Mouse (Mus musculus): ENCODE data around the gene Esrrb.

Esrrb gene

DNA sequence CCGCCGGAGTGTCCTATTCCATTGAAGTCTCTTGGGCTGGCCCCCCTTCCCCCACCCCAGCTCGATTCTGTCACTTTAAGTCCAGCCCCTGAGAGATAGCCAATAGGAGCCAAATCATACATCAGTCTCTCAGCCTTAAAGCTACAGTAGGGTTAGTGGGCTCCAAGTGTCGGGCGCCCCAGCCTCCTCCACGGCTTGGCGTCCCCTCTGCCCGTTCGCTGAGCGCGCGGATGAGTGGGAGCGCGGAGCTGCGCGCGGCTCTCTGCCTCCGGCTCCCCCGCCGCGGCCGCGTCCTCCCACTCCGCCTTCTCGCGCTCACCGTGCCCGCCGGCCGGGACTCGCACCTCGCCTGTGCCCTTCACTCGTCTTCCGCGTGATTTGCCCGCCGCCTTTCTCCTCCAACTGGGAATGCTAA lies 60.6 kb downstream of the Esrrb start:
- ATAC-seq (ENCODE audit: low TSS enrichment), result peak; percentile 96

DNA sequence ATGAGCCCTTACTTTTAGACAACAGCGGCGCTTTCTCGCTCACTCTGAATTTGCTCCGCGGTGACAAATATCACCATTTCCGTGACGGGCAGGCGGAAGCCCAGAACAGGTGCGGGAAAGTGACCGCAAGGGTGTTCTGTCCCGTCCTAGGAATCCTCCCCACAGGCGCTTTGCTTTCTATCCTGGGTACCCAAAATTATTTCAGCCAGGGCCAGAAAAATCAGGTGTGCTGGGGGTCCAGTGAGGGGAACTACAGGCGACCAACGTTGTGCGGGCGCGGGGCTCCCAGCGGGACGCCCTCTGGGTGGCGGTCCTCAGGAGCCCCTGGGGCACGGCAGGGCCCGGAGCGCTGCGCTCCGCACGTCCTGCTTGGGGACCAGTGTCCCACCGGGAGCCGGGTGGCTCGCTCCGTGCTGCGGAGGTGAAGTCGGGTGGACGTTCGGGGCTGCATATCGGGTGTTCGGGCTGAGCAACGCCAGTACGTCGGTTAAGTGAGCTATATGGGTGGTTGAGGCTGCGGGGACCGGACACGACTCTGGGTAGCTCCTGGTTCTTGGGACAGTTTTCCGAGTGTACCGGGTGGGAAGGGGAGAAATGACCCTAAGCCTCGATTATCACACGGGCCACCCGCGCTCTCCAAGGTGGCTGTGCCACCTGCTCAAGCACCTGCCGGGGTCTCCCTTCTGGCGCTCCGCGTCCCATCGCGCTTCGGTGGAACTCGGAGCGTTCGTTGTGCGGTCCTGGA lies 61.4 kb downstream of the Esrrb start:
- no peak for ATAC-seq (ENCODE audit: low TSS enrichment)

- no peak for ATAC-seq (ENCODE audit: low TSS enrichment)
Measured at GRCm38 (mm10) chr12:86423102-86423501, 62.2 kb downstream of the Esrrb start.

DNA sequence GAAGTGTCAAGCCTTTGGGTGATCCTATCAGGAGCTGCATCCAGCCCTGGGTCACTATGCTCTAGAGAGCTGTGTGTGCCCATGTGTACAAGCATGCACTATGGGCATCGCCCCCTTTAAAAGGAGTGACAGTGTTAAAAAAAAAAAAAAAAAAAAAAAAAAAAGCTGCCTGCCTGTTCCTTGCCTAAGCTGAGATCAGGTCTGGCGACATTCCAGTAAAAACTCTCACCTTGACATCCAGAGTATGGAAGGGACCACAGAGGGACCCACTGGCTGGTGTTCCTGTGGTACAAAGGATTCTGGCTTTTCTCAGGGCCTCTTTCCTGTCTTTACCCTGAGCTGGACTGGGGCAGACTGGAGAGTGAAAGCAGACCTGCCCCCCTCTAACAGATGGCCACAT lies 66.7 kb downstream of the Esrrb start:
- ATAC-seq (ENCODE audit: low TSS enrichment), result no peak

DNA sequence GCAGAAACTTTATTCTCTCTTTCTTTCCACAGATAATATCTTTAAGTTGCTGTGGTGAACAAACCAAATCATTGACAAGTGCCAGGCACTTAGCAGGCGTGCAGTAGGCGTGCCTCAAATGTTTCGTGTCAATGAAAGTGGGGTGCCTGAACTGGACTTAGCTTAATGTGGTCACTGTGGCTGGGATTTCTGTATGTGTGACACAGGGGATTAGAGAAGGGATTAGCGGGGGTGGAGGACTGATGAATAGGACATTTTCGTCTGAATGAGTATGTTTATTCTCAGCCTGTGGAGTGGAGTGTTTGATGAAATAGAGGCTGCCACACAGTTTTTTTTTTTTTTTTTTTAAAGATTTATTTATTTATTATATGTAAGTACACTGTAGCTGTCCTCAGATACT lies 70.8 kb downstream of the Esrrb start:
- no peak for ATAC-seq (ENCODE audit: low TSS enrichment)

GRCm38 (mm10) chr12:86433371-86433821 lies 72.5 kb downstream of the Esrrb start:
- ATAC-seq (ENCODE audit: low TSS enrichment), result peak; percentile 96

DNA sequence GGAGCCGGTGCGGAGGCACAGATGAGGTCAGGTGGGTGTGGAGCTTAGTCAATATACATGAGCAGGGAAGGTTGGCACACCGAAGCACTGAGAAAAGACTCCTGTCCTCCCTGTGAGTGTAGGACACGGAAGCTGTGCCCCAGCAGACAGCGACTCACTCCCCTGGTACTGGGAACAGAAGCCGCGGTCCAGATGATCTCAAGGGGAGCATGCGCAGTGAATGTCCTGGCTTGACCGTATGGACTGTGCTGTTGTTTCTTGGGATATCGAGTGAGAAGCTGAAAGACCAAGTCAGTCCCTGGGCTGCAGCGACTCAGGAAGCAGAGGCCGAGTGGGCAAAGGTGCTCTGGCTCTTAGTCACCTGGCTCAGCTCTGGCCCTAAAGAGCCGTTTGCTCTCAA lies 74.7 kb downstream of the Esrrb start:
- no peak for ATAC-seq (ENCODE audit: low TSS enrichment)

DNA sequence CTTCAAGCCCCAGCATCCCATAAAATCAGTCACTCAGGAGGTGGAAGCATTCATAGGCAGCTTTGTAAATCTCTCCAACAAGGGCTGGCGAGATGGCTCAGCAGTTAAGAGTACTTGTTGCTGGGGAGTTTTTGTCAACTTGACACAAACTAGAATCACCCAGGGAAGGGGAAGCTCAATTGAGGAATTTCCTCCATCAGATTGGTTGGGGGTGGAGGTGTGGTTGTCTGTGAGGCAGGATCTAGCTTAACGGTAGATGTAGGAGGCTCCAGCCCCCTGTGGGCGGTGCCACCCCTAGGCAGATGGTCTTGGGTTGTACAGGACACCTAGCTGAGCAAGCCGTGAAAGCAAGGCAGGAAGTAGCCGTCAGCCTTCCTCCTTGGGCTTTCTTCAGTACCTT lies 89.9 kb downstream of the Esrrb start:
- ATAC-seq (ENCODE audit: low TSS enrichment), result no peak

GRCm38 (mm10) chr12:86455009-86455408 lies 94.1 kb downstream of the Esrrb start:
- ATAC-seq (ENCODE audit: low TSS enrichment), result no peak

- ATAC-seq (ENCODE audit: low TSS enrichment), result no peak
Measured at GRCm38 (mm10) chr12:86462742-86463470, 102.0 kb downstream of the Esrrb start.

DNA sequence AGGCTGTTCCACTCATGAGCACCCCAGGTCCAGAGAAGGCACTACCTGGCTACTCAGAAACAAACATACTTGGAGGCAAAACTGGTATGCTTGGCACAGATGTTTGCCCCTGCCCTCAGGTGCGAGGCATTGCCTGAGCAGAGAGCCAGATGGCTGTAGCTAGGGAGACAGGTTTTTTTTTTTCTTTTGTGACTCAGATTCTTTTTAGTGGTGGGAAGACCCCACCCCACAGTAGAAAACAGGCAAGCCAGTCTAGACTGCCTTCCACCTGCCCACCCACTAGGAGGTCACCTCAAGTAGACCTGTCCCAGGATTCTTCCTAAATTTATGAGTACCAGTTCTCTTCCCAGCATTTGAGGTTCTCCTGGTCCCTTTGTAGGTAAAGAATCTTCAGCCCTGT lies 103.5 kb downstream of the Esrrb start:
- no peak for ATAC-seq (ENCODE audit: low TSS enrichment)

- no peak for ATAC-seq (ENCODE audit: low TSS enrichment)
Measured at GRCm38 (mm10) chr12:86466180-86466579, 105.3 kb downstream of the Esrrb start.

DNA sequence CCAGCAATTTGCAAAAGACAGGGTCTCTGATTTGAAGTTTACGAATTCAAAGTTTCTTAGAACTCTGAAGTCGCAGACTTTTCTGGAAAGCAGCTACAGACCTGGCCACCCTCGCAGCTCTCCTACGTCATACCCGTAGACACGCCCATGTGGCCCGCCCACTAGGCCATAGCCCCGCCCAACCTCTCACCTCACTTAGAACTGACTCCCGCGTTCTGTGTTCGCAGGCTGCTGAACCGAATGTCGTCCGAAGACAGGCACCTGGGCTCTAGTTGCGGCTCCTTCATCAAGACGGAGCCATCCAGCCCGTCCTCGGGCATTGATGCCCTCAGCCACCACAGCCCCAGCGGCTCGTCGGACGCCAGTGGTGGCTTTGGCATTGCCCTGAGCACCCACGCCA lies 109.0 kb downstream of the Esrrb start:
- no peak for ATAC-seq (ENCODE audit: low TSS enrichment)

DNA sequence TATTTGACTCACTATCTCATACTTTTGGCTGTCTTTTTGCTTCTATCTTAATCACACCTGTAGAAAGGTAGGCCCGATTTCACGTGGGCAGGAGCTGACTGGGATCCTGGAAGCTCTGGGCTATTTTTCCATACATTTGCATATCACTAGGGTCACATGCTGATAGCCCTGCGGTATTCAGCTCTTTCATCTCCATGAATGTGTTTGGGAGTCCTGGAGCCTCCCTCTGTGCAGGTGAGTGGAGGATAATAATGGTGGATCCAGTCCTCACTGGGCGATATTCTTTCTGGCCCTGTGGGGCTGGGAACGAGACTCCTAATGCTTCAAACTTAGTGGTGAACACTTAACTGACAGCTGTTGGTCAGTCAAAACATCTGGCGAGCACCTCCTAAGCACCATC lies 110.0 kb downstream of the Esrrb start:
- no peak for ATAC-seq (ENCODE audit: low TSS enrichment)

DNA sequence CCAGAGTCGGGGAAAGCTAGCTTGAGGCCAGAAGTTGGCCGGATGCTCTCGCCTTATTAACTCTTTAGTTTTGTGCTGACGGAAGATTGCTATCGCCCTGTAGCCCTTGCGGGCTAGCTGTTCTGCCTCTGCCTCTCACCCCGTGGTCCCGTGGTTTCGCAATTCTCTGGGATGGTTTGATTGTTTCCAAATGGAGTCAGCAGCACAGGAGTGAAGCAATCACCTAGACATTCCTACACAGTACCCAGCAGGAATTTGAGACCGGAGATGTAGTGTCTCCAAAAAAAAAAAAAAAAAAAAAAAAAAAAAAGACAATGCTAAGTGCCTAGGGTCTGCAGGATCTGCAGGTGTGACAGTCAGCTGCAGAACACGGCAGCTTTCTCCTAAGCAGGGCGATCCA lies 112.7 kb downstream of the Esrrb start:
- ATAC-seq (ENCODE audit: low TSS enrichment), result no peak

GRCm38 (mm10) chr12:86475994-86476393 lies 115.1 kb downstream of the Esrrb start:
- no peak for ATAC-seq (ENCODE audit: low TSS enrichment)

DNA sequence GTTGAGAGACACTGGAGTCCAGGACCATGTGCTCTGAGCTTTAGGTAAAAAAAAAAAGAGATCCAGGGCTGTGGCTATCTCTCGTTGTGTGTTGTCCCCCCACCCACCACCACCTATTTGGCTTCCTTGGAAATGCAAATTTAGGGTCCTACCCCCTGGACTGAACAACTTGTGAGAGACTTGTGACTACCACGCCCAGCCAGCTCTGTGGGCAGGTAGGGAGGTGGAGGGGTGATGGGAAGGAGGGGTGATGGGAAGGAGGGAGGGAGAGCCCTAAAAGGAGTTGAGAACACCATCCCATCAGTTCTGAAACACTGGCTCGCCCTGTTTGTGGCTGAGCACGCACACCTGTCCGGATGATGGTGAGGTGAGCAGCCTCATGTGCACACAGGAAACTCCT lies 118.0 kb downstream of the Esrrb start:
- no peak for ATAC-seq (ENCODE audit: low TSS enrichment)

DNA sequence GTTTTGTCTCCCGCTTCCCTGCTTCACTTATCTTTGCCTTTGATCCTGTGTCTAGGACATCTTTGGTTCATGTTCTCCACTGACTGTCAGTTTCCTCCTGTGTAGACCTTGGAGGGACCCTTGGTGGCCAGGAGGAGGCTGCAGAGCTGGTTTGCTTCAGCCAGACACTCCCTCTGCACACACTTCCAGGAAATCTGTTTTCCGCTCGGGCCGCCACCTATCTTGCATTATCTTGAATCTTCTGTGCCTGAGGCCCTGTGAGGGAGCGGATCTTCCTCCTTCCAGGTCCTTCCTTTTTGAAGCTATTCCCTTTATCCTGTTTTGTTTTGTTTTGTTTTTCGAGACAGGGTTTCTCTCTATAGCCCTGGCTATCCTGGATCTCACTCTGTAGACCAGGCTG lies 121.1 kb downstream of the Esrrb start:
- no peak for ATAC-seq (ENCODE audit: low TSS enrichment)

DNA sequence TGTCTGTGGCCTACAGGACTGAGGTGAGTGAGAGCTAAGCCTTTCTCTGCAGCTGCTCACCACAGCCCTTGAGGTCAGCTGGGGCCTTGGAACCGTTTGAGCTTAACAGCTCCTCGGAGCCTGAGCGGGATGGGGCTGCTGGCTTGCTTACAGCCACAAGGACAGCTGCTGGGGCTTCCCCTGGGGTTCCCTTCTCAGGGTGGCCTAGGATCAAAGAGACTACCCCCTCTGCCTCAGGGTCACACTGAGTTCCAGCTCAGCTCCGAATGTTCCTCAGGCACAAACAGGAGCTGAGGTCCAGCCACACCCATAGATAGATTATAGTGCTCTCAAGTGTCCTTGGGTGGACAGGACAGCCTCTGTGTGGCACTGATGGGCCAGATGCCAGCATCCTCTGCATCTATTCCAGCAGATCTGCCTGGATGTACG lies 122.5 kb downstream of the Esrrb start:
- ATAC-seq (ENCODE audit: low TSS enrichment), result no peak

- ATAC-seq (ENCODE audit: low TSS enrichment), result no peak
Measured at GRCm38 (mm10) chr12:86488005-86488404, 127.1 kb downstream of the Esrrb start.

DNA sequence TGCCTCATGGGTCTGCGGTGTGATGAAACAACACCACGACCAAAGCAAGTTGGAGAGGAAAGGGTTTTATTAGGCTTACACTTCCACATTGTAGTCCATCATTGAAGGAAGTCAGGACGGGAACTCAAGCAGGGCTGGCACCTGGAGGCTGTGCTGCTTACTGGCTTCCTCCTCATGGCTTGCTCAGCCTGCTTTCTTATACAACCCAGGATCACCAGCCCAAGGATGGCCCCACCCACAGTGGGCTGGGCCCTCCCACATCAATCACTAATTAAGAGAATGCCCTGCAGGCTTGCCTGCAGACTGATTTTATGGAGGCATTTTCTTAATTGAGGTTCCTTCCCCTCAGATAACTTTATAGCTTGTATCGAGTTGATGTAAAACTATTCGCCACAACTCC lies 129.1 kb downstream of the Esrrb start:
- ATAC-seq (ENCODE audit: low TSS enrichment), result no peak

GRCm38 (mm10) chr12:86491500-86491899 lies 130.6 kb downstream of the Esrrb start:
- no peak for ATAC-seq (ENCODE audit: low TSS enrichment)

- peak; percentile 77; the same call in 1 of the 2 replicates for ATAC-seq (ENCODE audit: low TSS enrichment)
Measured at GRCm38 (mm10) chr12:86492822-86493221, 131.9 kb downstream of the Esrrb start.

Measured in frontal cortex, adult (tissue).